Mouse (Mus musculus): ENCODE data around the gene Gbx2.

The Gbx2 gene

GRCm38 (mm10) chr1:89931120-89931519 is at the start of gene Gbx2:
Gene Gbx2 (minus strand): TSS chr1:89931179.
- peak; percentile 41 for DNase-seq

GRCm38 (mm10) chr1:89977261-89977660 is 46.3 kb upstream of the Gbx2 start:
- DNase-seq = no peak

GRCm38 (mm10) chr1:89976411-89976810 is 45.4 kb upstream of the Gbx2 start:
- DNase-seq = no peak

- DNase-seq = no peak
Observed at GRCm38 (mm10) chr1:89974541-89974940, 43.6 kb upstream of the Gbx2 start.

GRCm38 (mm10) chr1:89971848-89972247 is 40.9 kb upstream of the Gbx2 start:
- peak; percentile 11 for DNase-seq

GRCm38 (mm10) chr1:89969714-89970110 is 38.7 kb upstream of the Gbx2 start:
- no peak for DNase-seq

GRCm38 (mm10) chr1:89969072-89969713 is 38.2 kb upstream of the Gbx2 start:
- DNase-seq = no peak

GRCm38 (mm10) chr1:89968111-89968851 is 37.3 kb upstream of the Gbx2 start:
- DNase-seq = no peak

GRCm38 (mm10) chr1:89967585-89967984 is 36.6 kb upstream of the Gbx2 start:
- no peak for DNase-seq

GRCm38 (mm10) chr1:89964426-89964825 is 33.4 kb upstream of the Gbx2 start:
- DNase-seq = no peak

GRCm38 (mm10) chr1:89963296-89963695 is 32.3 kb upstream of the Gbx2 start:
- no peak for DNase-seq

GRCm38 (mm10) chr1:89962092-89962491 is 31.1 kb upstream of the Gbx2 start:
- no peak for DNase-seq

GRCm38 (mm10) chr1:89959393-89959792 is 28.4 kb upstream of the Gbx2 start:
- DNase-seq = no peak

GRCm38 (mm10) chr1:89943202-89943601 is 12.2 kb upstream of the Gbx2 start:
- DNase-seq = peak; percentile 85

GRCm38 (mm10) chr1:89942395-89942976 is 11.5 kb upstream of the Gbx2 start:
- DNase-seq = no peak

GRCm38 (mm10) chr1:89941701-89942381 is 10.9 kb upstream of the Gbx2 start:
- no peak for DNase-seq

- DNase-seq = no peak
Observed at GRCm38 (mm10) chr1:89940961-89941524, 10.1 kb upstream of the Gbx2 start.

GRCm38 (mm10) chr1:89939981-89940726 is 9.2 kb upstream of the Gbx2 start:
- DNase-seq = peak; percentile 79

- DNase-seq = no peak
Observed at GRCm38 (mm10) chr1:89939596-89939960, 8.6 kb upstream of the Gbx2 start.

- DNase-seq = no peak
Observed at GRCm38 (mm10) chr1:89938884-89939595, 8.1 kb upstream of the Gbx2 start.

- no peak for DNase-seq
Observed at GRCm38 (mm10) chr1:89935493-89936348, 4.7 kb upstream of the Gbx2 start.
